Mouse (Mus musculus) heart, adult 8-10 months (tissue): ENCODE results near the gene Abi3bp. TPM values are rescaled to one million over a fixed set of nuclear protein-coding genes. Genes with fewer than 3 reads are reported as not detected.

Experiments
- DNase-seq: peaks from one replicate; pipeline ENCODE4 v3.0.0; 2022; ENCODE audit warnings: low spot score
- total RNA-seq, 4 experiments: library from RNA; stranded (reverse); gene quantifications; 2 replicates each; pipeline ENCODE4 v1.2.4; 2022

Abi3bp gene
- total RNA-seq, 4 experiments from 2014 or later: 4.9 to 5.9 (median 5.4) TPM

DNA sequence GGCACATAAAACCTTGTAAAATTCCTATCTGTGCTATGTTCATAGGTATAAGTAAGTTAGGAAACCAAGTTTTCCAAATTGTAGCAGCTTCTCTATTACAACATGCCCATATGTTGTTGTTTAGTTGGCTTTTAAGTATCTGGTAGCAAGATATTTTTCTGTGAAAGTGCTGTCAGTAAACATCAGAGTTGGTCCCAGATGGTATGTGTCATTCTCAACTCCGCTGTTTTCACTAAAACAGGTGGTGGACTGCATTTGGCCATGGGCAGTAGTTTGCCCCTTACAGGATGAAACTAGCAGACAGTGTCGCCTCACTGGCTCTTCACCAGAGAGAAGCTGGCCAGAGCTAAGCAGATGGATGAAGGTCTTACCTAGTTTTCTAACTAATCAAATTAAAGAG, 26.3 kb downstream of the Abi3bp start:
- DNase-seq: no peak

DNA sequence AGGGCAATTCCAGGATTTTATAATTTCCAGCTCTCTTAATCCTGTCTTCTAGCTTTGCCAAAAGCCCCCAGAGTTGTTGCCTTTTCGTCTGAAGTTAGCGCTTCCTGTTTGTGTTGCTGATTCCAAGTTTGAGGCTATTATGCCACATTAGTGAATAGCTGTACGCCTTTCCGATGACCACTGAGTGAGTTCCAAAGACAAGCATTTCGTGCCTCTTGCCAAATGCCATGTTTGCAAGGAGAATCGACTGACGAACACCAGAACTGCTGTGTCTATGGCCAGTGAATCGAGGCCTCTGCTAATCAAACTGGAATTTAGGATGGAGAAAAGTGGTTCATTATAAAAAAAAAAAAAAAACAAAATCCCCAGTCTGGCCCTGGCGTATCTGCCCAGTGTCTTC, 40.3 kb downstream of the Abi3bp start:
- DNase-seq: no peak

DNA sequence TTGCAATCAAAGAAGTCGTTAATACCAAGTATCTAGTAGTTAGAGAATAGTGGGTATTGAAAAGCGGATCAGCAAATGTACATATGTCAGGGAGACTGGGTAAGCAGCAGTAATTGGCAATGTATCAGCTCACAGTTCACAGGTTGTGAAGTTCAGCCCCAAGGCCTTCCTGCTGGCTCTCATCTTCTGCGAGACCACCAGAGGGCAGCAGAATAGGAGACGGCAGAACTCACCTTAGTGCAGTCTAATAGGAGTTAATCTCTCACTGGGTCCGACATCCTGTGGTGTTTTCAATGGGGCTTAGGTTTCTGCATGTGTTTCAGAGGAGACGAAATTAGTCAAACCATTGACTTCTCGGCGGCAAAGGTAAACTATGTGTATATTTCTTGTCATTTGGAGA, 46.7 kb downstream of the Abi3bp start:
- no peak for DNase-seq

DNA sequence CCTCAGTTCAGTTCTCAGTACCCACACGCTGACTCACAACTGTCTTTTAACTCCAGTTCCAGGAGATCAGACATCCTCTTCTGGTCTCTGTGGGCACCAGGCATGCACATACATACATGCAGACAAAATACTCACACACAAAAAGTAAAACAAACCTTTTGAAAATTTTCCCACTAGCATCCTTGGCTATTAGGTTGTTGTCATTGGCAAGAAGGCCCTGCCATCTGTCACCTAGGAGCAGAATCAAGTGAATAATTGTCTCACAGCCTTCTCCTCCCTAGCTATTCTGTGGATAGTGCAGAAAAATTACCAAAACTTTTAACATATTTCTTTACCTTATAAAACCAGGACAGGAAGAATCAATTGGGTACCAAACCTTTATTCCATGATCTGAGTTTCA, 48.8 kb downstream of the Abi3bp start:
- no peak for DNase-seq

DNA sequence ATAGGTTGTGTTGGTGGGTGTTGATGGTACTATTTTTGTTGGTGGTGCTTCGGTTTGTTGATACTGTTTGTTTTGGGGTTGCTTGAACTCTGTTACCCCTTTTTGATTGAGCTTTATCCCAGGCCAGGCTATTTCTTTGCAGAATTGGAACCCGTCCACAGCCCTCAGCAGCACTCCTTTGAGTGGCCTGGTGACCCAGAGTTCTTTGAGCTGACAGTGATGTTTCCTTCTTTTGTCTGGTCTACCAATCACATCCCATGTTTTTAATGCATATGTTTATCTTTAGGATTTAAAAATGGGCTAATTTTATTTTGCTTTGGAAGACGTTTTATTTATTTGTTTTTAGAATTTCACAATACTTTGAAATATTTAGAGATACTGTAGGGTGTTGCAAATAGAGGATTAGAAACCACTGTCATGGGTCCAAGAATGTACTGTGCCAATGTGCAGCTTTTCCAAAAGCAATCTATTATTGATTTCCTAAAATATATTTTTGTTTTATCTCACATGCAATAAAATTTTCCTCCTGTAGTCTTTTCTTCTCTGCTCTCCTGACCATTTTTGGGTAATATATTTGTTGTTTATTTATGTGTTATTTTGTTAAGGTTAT, 50.5 kb downstream of the Abi3bp start:
- DNase-seq: no peak

DNA sequence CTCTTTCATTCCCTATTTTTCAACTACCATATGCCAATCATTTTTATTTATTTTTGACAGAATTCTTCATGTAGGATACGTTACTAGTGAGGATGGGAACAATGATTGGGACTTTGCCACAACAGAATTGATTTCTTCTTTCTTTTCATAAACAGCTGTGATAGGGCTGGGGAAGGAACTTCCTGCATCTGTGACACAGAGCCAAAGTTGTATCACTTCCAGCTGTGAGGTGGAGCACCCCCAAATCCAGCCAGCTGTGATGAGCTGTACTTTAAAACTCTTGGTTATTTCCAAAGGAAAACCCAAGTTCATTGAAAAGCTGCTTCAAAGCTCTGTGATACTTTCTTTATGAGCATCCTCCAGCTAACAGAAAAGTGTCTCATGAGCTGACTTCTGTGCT, 101.9 kb downstream of the Abi3bp start:
- DNase-seq: peak; percentile 51

DNA sequence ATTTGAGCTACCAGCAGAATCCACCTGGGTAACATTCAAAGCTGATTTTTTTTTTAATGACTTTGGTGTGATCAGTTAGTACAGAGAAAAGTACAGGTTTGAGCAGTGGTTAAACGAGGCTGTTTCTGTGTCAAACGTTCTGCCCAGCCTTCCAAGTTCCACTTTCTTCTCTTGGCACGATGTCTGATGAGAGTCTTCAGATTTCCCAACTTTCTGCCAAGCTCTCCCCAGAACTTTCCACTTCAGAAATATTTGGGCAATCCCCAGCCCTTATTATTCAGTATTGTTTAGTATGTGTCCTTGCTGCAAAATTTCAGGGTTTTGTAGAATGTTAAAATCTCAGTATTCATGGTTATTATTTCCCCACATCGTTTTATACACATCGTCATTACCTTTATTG, 115.9 kb downstream of the Abi3bp start:
- no peak for DNase-seq

DNA sequence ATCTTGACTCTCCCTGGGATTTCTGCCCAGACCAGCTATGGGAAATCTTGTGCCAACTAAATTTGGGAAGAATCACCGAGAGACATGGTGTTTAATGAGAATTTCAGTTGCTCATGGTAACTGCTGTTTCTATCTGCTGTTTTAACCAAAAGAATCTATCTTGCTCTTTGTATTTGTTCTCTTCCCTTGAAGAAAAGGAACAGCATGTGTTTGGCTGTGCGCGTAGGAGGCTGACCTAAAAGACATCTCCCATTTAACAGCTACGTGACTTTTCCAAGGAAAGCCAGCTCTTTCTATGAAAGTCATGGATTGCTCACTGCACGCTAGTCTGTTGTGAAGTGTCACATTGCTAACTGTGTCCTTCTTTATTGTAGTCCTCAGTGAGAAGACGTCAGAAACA, 117.2 kb downstream of the Abi3bp start:
- no peak for DNase-seq

DNA sequence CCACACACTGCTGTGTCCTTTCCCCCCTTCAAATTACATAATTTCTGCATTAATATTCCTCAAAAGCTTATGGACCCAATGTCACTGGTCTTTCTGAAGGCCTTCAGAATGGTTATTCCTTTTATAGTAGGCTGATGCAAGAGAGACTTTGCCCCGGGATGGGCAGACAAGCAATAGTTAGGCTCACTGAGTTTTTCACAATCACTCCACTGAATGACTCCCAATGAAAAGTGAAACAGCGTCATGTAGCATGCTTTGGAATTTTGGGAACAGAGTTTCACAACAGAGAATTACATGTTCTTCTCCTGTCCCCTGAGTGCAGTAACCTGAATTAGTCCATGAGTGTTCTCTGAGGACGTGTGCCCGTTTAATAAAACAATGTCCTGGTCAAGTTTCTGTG, 120.7 kb downstream of the Abi3bp start:
- DNase-seq: no peak

DNA sequence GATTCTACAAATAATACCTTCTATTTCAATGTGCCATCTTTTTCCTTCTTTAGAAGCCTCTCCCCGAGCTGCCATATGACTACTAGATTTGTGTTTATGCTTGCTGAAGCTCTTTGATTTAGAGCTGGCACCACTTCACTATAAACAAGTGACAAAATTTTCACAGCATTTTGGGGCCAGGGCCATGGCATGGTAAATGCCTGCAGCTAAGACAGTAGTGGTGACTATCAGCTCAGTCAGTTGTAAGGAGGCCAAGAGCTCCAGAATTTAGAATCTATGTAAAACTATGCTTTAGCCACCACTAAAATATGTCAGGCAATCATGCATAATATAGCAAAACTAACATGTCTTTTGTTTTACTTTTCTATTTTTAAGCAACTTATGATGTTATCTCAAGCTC, 124.7 kb downstream of the Abi3bp start:
- no peak for DNase-seq

DNA sequence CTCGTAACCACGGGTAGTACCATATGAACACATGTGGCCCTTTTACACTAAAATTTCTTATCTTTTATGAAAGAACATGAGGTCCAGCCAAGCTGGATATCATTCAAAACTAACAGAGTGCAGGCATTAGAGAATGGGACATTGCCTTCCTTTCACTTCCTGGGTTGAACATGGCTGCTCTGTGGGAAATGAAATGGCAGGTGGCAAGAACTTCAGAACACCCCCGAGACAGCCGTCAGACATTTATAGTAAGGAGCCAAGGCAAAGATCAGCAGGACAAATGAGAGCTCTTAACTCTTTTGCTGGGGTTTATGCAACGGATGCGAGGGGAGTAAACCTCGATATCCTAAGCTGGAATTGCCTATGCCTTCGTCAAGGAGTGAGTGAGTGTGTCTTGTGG, 132.9 kb downstream of the Abi3bp start:
- peak; percentile 48 for DNase-seq

DNA sequence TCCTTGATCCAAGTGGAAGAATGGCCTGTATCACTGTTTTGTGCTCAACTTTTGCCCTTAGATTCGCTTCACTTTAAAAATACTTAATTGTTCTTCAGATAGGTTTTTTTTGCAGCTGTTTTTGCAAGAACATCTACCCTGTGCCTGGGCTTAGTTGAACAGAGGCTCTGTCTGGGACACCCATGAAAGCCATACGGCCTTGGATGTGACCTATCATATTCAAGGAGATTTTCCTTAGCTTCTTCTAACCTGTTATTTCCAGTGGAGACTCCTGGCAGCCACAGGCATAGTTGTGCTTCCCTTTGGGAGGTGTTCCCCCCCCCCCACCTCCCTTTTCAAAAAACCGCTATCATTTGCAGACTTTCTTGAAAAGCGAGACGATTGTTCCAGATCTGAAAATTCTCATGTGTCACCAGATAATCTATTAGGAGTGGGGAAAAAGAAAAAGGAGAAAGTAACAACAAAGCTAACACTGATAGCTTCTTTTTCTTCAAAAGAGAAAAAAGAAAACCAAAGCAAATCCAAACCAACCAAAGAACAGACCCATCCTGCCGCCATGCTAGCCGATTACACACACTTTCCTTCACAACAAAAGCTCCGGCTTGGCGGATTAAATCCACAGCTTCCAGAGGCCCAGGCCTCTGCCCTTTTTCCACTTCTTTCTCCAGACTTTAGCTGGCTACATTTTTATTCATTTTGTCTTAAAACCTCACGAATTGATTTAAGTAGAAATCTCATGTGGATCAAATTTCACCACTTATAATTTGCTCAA, 133.6 kb downstream of the Abi3bp start:
- no peak for DNase-seq

DNA sequence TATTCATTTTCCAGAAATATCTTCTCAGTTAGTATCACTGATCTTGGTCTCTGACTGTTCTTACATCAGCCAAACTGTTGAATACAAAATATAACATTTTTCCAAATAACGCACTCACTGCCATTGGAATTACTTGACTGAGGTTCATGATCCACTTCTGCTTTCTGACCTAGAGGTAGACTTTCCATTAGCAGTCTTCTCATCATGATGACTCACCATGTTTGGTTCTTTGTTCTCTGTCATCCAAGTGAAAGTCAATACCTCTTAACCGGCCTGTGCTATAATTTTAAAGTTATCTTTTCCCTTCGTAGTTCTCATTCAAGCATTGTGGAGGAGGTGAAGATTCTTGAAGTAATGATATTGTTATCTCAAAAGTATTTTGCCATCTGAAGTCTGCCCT, 160.9 kb downstream of the Abi3bp start:
- DNase-seq: no peak

DNA sequence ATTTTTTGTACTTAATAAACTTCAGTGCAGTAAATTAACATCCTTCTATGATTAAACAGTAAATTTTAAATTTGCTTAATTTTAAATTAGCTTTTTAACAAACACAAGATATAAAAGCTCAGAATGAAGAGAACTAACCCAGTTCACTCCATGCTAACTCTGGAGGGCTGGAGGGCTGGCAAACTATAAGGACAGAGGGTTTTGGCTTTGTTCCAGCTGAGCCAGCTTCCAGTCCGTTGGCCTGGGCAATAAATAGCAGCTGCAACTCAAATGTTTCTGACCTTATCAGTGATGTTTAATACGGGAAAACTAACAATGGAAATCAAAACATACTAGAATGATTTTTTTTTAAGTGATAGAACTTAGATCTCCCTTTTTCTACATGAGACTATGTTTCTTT, 167.6 kb downstream of the Abi3bp start:
- DNase-seq: peak; percentile 10

DNA sequence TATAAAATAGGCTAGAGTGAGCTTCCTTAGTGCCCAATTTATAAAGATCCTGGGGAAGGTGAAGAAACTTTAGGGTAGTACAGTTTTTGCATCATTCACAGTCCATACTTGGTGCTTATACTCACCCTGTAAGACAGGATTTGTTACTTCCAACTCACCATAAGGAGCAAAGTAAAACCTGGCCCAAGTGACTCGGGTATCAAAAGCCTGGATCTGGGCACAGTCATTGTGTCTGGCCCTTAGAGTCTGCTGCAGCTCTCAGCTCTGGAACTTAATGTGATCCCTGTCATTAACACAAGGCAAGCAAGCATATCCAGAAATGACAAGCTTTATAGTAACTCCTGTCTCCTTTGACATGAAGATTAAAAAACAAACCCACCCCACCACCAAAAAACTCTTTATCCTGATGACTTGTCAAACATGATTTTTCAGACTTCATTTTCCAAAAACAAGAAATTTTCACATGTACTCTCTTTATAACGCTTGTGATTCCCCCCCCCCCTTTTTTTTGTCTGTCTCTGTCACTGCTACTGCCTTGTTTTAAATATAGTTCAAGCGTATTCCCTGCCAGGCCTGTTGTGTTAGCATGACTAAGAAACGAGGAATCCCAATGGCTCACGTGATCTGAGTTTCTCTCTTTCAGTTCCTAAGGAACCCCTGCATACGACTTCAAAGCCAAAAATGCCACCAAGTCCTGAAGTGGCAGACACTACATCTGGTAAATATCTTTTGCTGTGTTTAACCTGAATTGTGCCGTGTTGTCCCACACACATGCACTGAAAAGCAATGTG, 168.9 kb downstream of the Abi3bp start:
- DNase-seq: peak; percentile 12

DNA sequence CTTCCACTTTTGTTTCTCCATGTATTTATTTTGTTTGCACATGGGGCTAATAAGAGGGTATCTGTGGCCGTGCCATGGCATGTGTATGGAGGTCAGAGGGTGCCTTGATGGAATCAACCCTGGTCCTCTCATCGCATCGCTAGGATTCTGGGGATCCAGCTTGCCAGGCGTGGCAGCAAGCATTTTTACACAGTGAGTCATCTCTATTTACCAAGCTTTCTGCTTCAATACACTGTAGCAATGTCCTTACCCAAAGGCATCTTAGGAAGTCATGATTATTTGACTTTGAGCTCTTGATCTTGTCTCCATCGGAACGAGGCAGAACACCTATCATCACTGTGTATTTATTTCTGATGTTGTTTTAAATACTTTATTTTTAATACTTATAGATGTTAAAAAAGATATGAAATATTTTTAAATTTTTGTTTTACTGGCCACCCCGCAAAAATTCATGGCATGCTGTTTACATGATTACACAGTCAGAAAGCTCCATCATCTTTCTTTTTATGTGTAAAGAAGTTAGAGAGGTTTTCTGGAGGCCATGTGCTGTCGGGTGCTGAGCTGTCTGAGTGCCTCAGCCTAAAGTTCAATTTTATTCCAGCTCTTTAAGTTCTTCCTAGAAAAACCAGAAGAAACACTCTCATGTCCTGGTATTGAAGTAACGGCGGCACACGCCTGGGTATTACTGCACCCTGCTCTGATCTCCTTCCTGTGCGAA, 177.7 kb downstream of the Abi3bp start:
- DNase-seq: no peak

DNA sequence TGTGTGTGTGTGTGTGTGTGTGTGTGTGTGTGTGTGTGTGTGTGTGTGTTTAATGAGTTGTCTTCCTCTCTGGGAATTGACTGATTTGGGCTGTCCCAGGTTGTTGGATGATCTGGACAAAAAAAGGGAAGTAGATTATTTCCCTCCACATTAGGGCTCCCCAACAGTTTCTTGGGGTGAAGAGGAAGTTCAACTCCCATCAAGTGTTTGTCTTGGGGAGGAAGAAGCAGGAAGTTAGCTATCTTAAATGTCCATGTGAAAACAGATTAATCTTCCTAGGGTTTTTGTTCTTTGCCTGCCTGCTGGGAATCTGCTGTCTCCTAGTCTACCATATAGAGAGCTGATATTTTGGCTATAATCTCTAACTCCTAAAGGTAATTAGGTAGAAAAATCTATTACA, 181.2 kb downstream of the Abi3bp start:
- no peak for DNase-seq

DNA sequence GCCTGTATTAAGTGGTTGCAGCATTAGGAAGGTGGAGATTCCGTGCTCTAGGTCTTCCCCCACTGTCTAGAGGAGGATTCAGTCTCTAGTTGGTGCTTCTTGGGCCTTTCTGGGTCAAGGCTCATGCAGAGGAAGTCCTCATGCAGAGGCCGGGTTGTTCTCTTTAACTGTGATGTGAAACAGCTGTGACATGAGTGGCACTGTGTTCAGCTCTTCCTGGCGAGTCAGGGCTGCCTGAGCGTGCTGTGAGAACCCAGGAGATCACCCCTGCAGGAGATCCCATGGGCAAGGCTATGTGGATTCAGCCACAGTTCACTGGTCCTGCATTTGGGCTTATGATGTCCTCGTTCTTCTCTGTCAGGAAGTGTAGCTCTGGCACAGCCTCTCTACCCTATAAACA, 191.8 kb downstream of the Abi3bp start:
- no peak for DNase-seq

DNA sequence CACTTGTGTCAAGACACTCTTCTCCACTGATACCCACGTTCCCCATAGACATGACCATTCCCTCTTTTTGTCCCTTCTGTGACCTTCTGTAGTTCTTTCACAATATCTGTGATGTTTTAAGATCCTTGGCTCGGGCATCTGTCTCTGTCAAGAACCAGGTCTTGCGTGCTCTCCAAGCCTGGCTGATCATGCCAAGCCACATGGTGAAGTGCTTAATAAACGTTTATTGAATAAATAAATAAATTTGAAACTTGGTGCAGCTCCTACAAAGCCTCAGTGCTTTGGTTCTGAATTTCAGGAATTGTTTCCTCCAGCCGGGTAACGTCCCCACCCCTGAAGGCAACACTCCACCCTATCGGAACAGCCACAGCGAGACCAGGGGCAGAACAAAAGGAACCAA, 193.3 kb downstream of the Abi3bp start:
- DNase-seq: peak; percentile 19

DNA sequence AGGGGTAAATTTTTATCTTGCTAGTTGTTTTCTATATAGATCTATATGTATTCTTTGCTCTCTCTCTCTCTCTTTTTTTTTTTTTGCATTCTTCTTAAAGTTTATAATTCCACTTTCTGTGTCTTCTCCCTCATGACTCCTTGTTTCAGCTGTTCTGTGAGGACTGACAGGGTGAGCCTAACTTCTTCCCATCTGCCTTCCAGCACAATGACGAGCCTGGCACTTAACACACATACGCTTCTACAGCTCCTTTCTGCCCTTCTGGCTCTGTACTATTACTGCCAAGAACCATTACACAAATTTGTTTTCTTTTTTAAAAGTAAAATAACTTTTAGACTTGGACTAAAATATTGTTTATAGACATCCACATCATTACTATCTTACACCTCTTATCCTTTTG, 195.7 kb downstream of the Abi3bp start:
- DNase-seq: no peak

DNA sequence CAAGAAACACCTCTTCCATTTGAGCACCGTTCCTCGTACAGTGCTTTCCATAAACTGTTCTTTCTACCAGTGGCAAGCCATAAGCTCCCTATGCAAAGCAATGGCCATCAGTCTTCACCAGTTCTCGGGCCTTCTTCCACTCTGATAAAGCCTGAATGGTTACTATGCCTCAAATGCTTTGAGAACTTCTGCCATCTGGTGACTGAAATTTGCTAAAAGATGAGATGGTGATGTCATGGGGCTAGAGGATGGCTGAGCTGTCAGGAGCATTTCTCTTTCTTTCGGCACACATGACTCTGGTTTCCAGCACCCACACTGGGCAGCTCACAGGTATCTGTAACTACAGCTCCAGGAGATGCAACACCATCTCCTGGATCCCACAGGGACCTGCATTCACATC, 199.5 kb downstream of the Abi3bp start:
- peak; percentile 26 for DNase-seq

DNA sequence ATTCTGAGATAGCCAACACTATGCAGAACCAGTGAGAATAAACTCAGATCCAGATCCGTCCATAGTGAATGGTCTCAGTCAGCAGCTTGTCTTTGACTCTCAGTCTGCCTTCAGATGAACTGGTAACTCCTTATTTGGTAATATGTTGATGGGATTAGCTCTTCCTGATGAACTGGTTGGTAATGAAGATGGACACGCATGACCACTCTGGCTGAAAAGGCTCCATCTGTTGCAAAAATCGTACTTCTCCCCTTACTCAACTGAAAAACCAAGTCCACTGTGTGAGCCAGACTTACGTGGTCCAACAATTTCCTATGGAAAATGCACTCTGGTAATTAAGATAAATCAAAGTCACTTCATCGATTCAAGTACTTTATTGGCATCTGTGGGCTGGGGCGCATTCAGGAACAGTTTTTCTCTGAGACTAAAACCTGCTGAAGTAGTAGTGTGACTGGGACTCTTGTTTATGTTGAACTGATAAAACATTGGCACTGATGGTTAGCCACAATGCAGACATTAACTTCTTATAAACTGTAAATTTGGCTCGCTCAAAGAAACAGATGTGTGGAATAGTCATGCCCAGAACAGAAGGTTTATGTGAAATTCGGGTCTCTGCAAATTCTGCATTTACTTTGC, 203.4 kb downstream of the Abi3bp start:
- no peak for DNase-seq
